Mouse (Mus musculus) thymus, adult 2 months (tissue): ENCODE data around the gene Eral1.

Experiments used
- CTCF ChIP-seq: fragments of 200-500 bp; IDR thresholded peaks from 2 replicates; pipeline ENCODE4 v1.5.1; 2012; ENCODE audit warnings: mild to moderate bottlenecking, control low read depth, low read length, moderate library complexity, borderline replicate concordance; ENCODE audit not compliant: control insufficient read depth, poor library complexity, insufficient read depth; ENCODE audit errors: extremely low read depth
- POLR2A ChIP-seq: fragments of 200-500 bp; IDR thresholded peaks from 2 replicates; pipeline ENCODE4 v1.6.1; 2012; ENCODE audit warnings: mild to moderate bottlenecking, low read length, control low read depth, moderate library complexity; ENCODE audit not compliant: control insufficient read depth, poor library complexity, insufficient read depth; ENCODE audit errors: extremely low read depth

- no peak for TF ChIP-seq CTCF
- TF ChIP-seq POLR2A: no peak
These were observed 7.6 kb upstream of the Eral1 start for GRCm38 (mm10) chr11:78087756-78088281.
